Mouse (Mus musculus) skeletal muscle tissue, adult 2 months (tissue): ENCODE results near the gene Gm28269.

ENCODE experiments used
- DNase-seq: peaks from one replicate; pipeline ENCODE4 v3.0.0-alpha.2; 2012; ENCODE audit warnings: low read depth, low spot score

Gm28269 gene

DNA sequence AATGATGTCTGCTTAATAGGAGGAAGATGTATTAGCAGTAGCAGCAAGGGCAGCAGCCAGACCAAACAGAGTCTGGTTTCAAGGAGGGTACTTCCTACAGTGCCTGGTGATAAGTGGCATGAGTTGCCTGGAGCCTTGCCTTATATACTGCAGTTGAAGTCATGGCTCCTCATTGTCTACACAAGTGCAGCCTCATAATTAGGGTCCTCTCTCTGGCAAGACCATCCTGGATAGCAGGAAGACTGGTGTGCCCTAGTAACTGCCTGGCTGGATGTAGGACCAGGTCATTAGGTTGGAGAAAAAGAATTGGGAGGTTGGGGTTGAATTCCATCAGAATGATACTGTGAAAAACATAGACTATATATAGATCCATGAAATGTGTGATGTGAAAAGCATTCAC is at the start of gene Gm28269:
Gene Gm28269 (minus strand): TSS at position 101 of the 400 bp plus-strand sequence.
- DNase-seq = no peak

DNA sequence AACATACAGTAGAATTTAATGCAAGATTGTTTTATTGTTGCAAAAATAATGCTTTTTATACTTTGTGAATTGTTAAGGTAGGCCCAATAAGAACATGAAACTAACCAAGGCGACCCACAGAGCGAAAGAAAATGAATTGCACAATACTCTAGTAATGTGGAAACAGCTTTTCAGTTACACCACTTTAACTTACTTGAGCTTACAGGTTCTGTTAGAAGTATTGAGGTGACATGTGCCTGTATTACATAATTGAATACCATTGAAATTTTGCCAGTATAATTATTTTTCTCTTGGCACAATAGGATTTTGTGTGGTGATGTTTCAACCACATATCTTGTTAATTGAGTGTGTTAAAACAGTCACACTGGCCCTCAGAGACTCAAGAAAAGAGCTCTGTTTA is 28.0 kb downstream of the Gm28269 start:
- no peak for DNase-seq

DNA sequence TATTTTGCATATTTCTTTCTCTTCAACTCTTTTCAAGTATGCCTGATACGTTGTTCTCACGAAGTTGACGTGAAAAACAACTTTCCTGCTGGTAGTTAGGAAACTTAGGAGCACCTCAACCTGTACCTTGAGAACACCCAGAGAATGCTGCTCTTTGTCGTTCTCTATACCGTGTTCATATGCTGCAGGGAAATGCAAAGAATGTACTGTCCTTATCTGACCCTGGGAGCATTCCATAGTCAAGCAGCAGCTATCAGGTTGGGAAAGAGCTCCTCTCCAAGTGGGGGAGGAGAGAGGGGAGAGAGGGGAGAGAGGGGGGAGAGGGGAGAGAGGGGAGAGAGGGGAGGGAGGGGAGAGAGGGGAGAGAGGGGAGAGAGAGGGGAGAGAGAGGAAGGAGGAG is 29.6 kb downstream of the Gm28269 start:
- no peak for DNase-seq

DNA sequence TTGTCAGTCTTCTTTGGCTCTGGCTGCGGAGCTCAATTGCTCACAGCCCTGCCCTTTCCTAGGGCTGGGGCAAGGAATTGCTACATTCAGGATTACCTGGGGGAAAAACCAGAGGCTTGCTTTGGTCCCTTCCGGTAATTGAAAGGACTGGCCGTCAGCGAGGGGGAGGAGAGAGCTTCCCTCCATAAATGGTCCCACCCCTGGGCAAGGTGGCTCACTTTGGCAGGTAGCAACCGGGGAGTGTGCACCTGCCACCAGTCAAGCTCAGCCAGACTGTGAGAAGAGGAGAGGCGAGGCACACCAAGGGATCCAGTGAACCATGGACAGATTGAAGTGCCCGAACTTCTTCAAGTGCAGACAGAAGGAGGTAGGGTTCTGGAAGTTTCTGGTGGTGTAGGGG is 30.1 kb downstream of the Gm28269 start, which contains the start of gene Slc6a14:
Gene Slc6a14 (plus strand): TSS at position 68 of the 400 bp plus-strand sequence.
- DNase-seq = no peak

DNA sequence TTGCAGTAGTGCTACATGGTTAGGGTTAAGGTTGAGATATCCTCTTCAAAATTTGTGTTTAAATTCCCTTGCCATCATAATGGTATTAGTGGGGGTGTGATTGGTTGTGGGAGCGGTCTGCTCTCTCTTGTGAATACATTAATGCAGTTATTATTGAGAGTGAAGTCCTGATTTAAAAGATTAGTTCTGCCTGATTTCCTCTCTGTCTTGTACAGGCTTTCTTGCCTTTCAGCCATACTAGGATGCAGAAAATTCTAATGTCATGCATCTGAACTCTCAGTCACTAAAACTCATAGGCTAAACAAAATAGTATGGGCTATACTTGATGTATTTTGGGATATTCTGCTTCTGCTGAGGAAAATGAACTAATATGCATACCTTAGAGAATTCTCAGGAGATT is 40.4 kb downstream of the Gm28269 start:
- no peak for DNase-seq

DNA sequence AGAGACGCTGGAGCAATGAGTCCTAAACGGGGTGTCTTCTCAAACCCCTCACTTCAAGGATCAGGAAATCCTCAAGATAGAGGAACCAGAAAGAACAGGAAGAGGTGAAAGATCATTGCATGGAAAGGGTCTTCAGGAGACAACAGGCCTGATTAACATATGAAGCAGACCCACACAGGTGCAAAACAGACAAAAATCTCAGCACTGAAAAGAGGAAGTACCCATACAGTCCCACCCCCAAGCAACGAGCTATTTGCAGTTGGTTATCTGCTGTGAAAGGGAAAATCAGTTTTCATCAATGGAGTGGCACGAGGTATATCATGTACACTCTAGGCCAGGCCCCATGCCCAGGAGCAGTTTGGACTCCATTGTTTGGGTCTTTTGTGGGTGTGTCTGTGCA is 43.3 kb downstream of the Gm28269 start:
- no peak for DNase-seq

DNA sequence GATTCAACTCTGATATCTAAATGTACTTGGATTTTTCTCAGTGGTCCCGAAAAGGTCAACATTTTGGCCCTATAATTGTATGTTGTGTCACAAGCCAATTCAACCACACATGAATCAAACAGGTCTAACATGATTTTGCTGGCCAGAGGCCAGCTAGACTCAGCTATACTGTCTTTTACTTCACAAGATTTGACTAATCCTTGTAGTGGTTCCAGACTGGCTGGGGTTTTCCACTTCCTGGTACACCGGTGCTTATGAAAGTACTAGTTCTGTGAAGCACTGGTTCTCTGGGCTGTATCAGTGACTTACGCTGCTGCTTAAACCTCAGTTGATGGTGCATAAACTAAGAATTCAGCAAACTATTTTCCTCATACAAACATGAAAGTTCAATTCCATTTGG is 49.2 kb downstream of the Gm28269 start:
- DNase-seq = no peak

DNA sequence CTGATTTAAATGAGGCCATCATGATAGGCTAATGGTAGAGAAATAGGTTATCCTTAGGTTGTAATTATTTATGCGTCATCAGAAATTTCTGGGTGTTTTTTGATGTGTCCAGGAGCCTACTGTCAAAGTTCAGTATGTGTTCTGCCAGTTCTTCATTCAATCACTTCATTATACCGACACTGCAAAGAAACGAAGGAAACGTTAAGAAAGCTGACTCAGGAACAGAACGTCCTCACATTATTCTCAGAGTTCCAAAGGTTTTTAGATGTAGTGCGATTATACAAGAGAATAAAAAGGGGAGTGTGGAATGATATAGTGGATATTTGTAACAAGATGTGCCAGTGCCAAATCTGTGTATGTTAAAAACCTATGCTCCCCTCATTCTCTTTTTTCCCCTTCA is 49.7 kb downstream of the Gm28269 start:
- DNase-seq = no peak
